Mouse (Mus musculus) limb, embryonic 14.5 days (tissue): ENCODE measurements around the gene Lgsn. TPM values are rescaled to one million over a fixed set of nuclear protein-coding genes. Genes with fewer than 3 reads are reported as not detected.

Experiments used
- ATAC-seq: fragments of 200-750 bp; cut with Nextera tagmentation; 2 replicates; pipeline ENCODE4 v1.8.0; 2017; ENCODE audit warnings: low read depth, moderate number of reproducible peaks, moderate TSS enrichment; ENCODE audit not compliant: low FRiP score
- DNase-seq: peaks from one replicate; pipeline ENCODE4 v3.0.0-alpha.2; 2015; ENCODE audit warnings: low spot score
- H3K27ac ChIP-seq: fragments of 300-500 bp; sonication (generic); replicated peaks from 2 replicates; pipeline ENCODE4 v1.5.1; 2014; ENCODE audit warnings: low read depth, mild to moderate bottlenecking, low read length, moderate library complexity, mixed read lengths
- H3K27me3 ChIP-seq: fragments of 300-500 bp; sonication (generic); 2 replicates; pipeline ENCODE4 v1.6.1; 2014; ENCODE audit warnings: low read length, mixed read lengths; ENCODE audit not compliant: control insufficient read depth, insufficient read depth
- H3K36me3 ChIP-seq: fragments of 300-500 bp; sonication (generic); 2 replicates; pipeline ENCODE4 v1.6.1; 2014; ENCODE audit warnings: mild to moderate bottlenecking, low read length, moderate library complexity, mixed read lengths; ENCODE audit not compliant: control insufficient read depth, insufficient read depth
- H3K4me1 ChIP-seq: fragments of 300-500 bp; sonication (generic); 2 replicates; pipeline ENCODE4 v1.6.1; 2014; ENCODE audit warnings: antibody characterized with exemption, low read length, mixed read lengths; ENCODE audit not compliant: control insufficient read depth, insufficient read depth
- H3K4me2 ChIP-seq: fragments of 300-500 bp; sonication (generic); replicated peaks from 2 replicates; pipeline ENCODE4 v1.6.1; 2014; ENCODE audit warnings: low read depth, mild to moderate bottlenecking, low read length, moderate library complexity; ENCODE audit not compliant: severe bottlenecking
- H3K4me3 ChIP-seq: fragments of 300-500 bp; sonication (generic); replicated peaks from 2 replicates; pipeline ENCODE4 v1.5.1; 2014; ENCODE audit warnings: low read length
- H3K9ac ChIP-seq: fragments of 300-500 bp; sonication (generic); 2 replicates; pipeline ENCODE4 v1.6.1; 2014; ENCODE audit warnings: mild to moderate bottlenecking, low read depth, low read length, moderate library complexity; ENCODE audit not compliant: severe bottlenecking
- H3K9me3 ChIP-seq: fragments of 300-500 bp; sonication (generic); 2 replicates; pipeline ENCODE4 v1.6.1; 2016; ENCODE audit warnings: low read length; ENCODE audit not compliant: control insufficient read depth
- POLR2A ChIP-seq: fragments of 200-500 bp; IDR thresholded peaks from 2 replicates; pipeline ENCODE4 v1.8.0; 2012; ENCODE audit warnings: inconsistent platforms, mild to moderate bottlenecking, moderate library complexity, borderline replicate concordance; ENCODE audit not compliant: insufficient read depth, insufficient read length; ENCODE audit errors: extremely low read depth
- WGBS: fragments of 180-500 bp; shearing (Covaris S2); extraction: QIAGEN DNeasy Blood & Tissue Kit; methylation state at CpG from one replicate; pipeline ENCODE4 v1.1.7; 2014; 5-methylcytosine and 5-hydroxymethylcytosine counted together
- polyA plus RNA-seq, 2 experiments: library from polyadenylated mRNA; depleted of rRNA in 1 of 2; stranded (reverse) in 1 of 2; unstranded in 1 of 2; fragments of >200 nt; fragmentation: Nextera tagmentation in 1 of 2; extraction: Ambion mirVana in 1 of 2; gene quantifications; 2 replicates each; pipeline versions ENCODE4 v1.2.1 to v1.2.3; 2012 to 2014

Lgsn gene
- polyA plus RNA-seq, 2 experiments = not detected

DNA sequence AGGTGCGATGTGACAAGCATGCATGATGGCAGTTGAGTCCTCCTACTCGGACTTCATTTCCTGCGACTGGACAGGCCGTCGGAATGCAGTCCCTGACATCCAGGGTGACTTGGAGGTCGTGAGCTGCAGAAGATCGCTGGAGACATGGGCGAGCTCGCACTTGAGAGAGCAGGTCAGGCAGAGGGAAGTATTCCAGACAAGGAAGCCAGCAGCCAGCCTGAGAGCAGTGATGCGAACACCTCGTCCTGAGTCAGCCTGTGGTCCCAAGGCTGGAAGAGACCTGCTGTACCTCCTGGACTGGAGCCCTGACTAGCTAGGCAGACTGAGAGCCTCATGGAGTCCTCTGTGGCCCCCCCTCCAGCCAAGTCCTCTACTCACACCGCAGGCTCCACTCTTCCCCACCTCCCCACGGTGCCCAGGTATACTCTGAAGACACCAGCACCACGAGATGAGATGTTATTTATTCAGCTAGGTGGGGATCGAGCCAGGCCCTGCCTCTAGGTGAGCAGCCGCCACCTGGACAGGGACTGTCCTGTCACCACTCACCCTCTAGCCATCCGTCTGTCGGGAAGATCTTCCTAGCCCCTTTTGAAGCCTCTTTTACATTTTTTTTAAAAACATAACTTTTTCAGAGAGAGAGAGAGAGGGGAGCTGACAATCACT lies 11.5 kb upstream of the Lgsn start:
- TF ChIP-seq POLR2A = no peak
- WGBS = 65% methylated on average over 18 of the region's 18 CpGs
- H3K36me3 ChIP-seq = no peaks in the 10 kb centered on the region
- H3K4me3 ChIP-seq = no peak overlapping the region
- no peak overlapping the region for H3K4me2 ChIP-seq
- H3K27ac ChIP-seq = no peak overlapping the region
- no peaks in the 10 kb centered on the region for H3K9me3 ChIP-seq
- ATAC-seq (no peak), DNase-seq (no peak)
- H3K4me1 ChIP-seq = no peaks in the 10 kb centered on the region
- H3K27me3 ChIP-seq = no peaks in the 10 kb centered on the region
- no peak overlapping the region for H3K9ac ChIP-seq

DNA sequence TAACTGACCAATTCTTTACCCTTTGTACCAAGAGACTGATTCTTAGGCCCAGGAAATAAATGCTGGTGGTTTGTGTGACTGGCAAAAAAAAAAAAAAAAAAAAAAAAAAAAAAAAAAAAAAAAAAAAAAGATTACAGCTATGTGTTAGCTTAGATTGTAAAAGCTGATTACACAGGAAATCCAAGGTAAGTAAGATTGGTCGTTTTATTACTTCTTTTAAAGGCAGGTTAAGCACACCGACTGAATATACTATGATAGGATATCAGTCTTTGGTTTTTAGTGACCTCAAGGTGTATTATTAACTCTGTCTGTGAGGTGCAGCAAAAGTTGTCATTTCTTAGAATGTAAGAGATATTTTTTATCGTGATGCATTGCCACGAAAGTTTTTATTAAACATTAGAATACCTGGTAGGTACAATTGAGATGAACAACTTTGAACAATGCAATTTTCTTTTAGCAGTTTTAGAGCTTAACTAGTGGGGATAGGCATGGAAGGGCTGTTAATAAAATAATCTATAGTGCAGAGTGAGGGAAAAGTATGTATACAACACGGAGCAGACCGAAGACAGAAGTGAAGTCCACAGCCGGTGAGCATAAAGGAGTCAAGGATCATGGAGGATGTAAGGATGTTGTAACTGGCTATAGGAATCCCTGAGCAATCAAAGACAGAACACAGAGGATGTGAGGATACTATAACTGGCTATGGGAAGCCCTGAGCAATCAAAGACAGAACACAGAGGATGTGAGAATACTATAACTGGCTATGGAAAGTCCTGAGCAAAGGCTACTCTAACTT lies 10.7 kb upstream of the Lgsn start:
- 74% methylated on average over 7 of the region's 7 CpGs for WGBS
- ATAC-seq = no peak

DNA sequence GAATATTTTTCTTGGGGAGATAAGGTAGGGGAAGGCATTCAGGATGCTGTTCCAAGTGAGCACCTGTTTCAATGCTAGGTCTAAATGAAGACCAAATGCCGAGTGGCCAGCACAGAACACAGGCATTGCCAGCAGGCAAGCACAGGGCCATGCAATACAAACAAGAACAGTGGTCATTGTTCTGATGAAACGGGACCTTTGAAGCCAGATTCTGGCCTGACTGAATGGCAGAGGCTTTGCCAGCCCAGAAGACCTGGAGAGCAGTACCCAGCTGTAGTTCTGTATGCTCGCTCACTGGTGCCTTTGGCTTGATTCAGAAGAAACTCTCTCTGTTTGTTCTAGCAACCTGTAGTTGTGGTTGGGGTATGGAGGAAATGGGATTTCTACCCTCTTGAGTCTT lies 800 bp upstream of the Lgsn start:
- ATAC-seq = no peak

More for the DNA sequence above, 10.7 kb upstream of the Lgsn start:
- Histone ChIP-seq H3K9ac (no peak overlapping the region), H3K27me3 (no peaks in the 10 kb centered on the region), H3K27ac (no peak overlapping the region), H3K4me2 (no peak overlapping the region), H3K36me3 (no peaks in the 10 kb centered on the region), H3K9me3 (no peaks in the 10 kb centered on the region), H3K4me3 (no peak overlapping the region), H3K4me1 (no peaks in the 10 kb centered on the region)
- no peak for DNase-seq
- TF ChIP-seq POLR2A = no peak

DNA sequence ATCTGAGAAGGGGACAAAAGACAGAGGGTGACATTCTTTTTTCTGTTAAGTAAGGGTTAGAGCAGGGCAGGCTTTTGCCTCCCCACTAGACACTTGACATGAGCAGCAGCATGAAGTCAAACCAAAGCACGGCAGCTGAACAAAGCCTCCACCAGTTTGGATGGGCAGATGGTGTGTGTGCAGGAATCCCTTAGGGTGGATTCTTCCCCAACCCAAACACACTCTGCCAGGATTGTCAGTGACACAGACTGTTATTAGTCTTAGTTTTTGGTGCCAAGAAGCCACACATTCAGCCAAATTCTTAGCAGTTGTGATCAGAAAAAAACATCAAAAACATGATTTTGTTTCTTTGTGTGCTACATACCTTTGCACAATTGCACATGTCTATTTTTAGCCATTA lies 2.1 kb downstream of the Lgsn start:
- no peak for TF ChIP-seq POLR2A
- Histone ChIP-seq H3K9ac (no peak overlapping the region), H3K4me3 (no peak overlapping the region), H3K9me3 (no peaks in the 10 kb centered on the region), H3K4me2 (no peak overlapping the region), H3K27me3 (no peaks in the 10 kb centered on the region), H3K4me1 (no peaks in the 10 kb centered on the region), H3K36me3 (no peaks in the 10 kb centered on the region), H3K27ac (no peak overlapping the region)
- ATAC-seq = no peak
- WGBS = 82% methylated on average over 1 of the region's 1 CpGs
- no peak for DNase-seq

More for the DNA sequence above, 800 bp upstream of the Lgsn start:
- H3K9ac ChIP-seq = no peak overlapping the region
- no peak overlapping the region for H3K4me3 ChIP-seq
- 84% methylated on average over 3 of the region's 3 CpGs for WGBS
- no peak for DNase-seq
- H3K9me3 ChIP-seq = no peaks in the 10 kb centered on the region
- no peak overlapping the region for H3K4me2 ChIP-seq
- no peak overlapping the region for H3K27ac ChIP-seq
- no peak for TF ChIP-seq POLR2A
- no peaks in the 10 kb centered on the region for H3K27me3 ChIP-seq
- H3K36me3 ChIP-seq = no peaks in the 10 kb centered on the region
- H3K4me1 ChIP-seq = no peaks in the 10 kb centered on the region

DNA sequence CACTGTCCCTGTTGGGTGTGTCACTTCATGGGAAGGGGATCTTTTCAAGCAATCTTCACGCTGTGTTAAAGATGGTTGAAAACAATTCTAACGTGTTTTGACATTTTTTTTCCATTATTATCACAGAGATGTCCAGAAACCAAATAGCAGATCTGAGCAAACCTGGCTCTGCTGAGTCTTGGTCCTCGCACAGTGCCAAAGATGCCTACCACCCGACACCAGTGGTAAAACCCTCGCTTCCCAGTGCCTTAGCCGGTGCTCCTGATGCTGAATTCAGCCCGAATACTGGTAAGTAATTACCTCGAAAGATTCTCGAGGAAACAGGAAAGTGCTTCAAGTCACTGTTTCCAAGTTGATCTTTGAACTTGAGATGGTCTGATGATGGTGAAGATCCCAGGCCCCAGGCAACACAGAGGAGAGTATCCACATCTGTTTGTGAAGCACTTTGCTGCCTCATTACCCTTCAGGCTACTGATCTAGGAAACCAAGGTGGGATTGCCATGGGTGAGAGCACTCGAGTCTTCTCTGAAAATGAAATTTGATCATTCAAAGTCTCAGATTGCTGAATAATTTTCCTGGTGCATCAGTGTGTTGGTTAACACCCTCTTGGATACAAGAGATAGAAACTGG lies 14.2 kb downstream of the Lgsn start:
- Histone ChIP-seq H3K9me3 (no peaks in the 10 kb centered on the region), H3K27ac (no peak overlapping the region), H3K9ac (no peak overlapping the region), H3K4me2 (no peak overlapping the region), H3K4me1 (no peaks in the 10 kb centered on the region), H3K36me3 (no peaks in the 10 kb centered on the region), H3K27me3 (no peaks in the 10 kb centered on the region), H3K4me3 (no peak overlapping the region)
- TF ChIP-seq POLR2A = no peak
- 71% methylated on average over 10 of the region's 10 CpGs for WGBS
- ATAC-seq (no peak), DNase-seq (no peak)
